Mouse (Mus musculus) lung, postnatal 36 days (tissue): ENCODE measurements around the gene Slc38a10.

ENCODE experiments used
- DNase-seq: peaks from one replicate; pipeline ENCODE4 v3.0.0; 2022; ENCODE audit warnings: mixed read lengths

Gene Slc38a10

DNA sequence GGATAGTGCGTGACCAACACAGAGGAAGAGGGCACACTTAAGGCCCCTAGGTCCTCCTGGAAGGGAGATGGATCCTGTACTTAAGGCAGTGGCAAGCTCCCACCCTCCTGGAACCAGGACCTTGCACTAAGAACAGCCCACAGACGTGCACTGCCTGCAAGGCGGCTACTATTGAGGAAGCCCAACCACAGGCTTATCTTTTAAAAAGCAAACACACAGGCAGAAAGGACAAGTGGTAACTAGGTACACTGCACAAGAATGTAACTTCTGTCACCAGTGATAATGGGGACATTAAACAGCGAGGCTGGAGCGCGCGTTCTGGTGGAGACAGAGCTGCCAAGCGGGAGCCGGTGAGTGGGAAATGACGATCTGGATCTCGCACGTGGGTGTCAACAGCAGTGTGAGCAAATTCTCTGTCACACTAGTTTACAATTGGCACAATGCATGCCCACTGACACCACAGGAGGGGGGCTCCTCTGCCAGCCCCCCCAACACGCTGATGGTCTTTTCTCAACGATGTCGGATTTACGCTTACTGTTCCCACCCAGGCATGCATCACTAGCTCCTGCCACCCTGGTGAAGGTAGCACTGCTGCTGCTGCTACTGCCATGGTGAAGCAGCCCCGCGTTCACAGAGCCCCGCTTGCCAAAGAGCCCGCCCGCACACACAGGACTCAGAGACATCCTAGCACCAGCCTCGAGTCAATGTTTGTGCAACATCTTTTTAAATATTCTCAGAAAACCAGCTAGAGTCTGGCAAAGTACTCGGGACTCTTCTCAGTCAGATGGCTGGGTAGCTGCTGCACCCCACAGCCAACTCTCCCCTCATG lies 14.1 kb downstream of the Slc38a10 start:
- DNase-seq, result peak; percentile 47

DNA sequence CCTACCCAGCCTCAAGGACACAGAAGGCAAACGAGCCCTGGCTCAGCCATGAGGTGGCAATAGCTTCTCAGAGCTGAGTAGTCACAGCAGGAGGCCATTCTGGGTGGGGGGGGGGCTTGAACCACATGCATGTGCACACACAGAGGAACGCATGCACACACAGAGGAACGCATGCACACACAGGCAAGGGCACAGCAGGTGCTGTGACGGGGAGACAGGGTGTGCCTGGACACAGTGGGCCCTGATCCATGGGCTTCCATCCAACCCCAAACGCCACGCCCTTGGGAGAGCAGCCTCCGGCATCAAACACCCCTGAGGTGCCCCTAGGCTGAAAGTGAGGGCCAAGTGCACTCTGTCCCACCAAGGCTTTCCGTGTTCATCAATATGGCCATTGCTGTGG lies 15.0 kb downstream of the Slc38a10 start:
- DNase-seq, result no peak

DNA sequence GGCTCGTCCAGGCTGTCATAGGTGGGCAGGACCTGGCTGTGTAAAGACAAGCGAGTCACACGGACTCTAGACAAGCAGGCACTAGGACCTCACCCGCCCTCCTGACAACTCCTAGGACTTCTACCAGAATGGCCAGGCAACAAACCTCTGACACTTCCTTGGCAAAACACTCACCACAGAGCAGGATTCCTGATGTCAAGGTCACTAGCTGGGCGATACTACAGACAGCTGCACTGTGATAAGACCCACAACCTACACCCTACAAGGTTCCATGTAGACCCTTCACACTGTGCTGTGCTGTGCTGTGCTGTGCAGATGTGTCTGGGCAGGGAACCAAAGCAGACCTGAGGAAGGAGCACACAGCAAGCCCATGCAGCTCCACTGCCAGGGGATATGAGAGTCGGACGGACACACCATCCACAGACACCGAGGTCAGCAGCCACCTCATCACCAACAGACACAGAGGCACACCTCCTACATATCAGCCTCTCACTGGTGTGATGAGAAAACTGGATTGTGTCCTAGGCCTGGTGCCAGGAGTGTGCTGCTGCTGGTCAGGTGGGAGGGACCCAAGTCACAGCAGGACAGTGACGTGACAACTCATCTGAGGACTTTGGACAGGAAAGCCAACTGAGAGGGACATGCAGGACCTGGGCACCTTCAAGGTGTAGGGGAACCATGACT lies 16.2 kb downstream of the Slc38a10 start:
- DNase-seq, result no peak

GRCm38 (mm10) chr11:120134148-120134547 lies 17.0 kb downstream of the Slc38a10 start:
- no peak for DNase-seq

DNA sequence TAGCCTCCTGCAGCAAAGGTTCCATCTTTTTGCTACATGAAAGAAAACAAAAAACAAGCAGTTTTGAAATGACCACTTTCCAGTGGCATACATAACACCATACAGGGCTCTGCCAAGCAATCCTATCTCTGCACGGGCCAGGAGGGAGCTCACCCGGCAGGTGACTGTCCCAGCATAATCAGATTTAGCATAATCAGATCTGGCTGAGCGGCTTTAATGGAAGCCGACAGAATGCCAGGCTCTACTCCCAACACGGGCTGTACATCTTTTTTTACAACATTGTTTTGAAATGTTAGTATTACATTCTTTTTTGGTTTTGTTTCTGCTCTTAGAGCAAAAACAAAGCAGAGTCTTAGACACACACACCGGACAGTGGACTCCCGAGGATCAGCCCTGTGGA lies 21.9 kb downstream of the Slc38a10 start:
- no peak for DNase-seq

DNA sequence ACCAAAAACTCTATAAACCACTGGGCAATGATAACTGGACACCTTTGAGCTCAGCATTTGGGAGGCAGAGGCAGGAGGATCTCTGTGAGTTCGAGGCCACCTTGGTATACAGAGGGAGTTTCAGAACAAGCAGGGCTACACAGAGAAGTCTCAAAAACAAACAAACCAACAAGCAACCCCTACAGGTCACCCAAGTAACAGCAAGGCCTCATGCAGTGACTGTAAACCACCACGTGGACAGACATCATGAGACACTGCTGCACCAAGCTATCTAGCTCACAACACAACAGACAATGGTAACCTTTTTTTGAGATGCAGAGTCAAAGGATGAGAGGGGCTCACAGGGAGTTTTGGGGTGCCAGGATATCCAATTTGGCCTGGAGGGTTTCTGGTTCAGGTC lies 24.3 kb downstream of the Slc38a10 start:
- no peak for DNase-seq

DNA sequence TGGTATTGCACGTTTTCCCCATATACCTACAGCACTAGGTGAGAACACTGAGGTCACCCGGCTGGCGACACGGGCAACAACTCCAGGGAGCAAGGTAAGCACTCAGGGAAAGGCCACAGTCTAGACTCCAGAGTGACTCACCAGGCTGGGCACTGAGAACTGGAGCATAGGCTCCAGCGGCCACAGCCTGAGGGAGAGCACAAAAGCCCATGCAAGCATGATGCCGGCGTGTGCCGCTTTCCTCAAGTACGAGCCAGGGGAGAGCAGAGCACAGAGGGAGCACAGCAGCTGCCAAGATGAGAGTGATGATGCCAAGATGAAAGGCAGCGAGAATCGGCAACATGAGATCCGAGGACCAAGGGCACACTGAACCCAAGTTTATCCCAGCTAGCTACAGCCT lies 29.0 kb downstream of the Slc38a10 start:
- no peak for DNase-seq

GRCm38 (mm10) chr11:120120642-120121420 lies 30.3 kb downstream of the Slc38a10 start:
- DNase-seq, result peak; percentile 87

GRCm38 (mm10) chr11:120119936-120120541 lies 31.1 kb downstream of the Slc38a10 start:
- peak; percentile 44 for DNase-seq

DNA sequence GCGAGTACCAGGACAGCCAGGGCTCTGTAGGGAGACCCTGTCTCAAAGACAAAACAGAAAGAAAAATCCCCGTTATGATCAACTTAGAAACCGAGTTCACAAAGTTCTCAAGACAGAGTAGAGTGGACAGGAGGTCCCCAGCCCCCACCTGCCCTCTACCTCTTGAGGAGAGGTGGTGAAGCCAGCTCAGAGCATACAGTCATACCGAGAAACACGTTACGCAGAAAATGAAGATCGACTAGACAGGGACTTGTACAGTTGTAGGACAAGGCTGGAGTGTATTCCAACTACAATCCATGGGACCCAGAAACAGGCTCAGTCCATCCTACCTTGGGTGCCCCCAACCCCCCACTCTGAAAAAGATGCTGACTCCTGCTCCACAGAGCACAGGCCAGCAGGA lies 32.0 kb downstream of the Slc38a10 start:
- DNase-seq, result no peak

- DNase-seq, result no peak
Measured at GRCm38 (mm10) chr11:120117626-120118025, 33.5 kb downstream of the Slc38a10 start.

GRCm38 (mm10) chr11:120114488-120115215 lies 36.5 kb downstream of the Slc38a10 start:
- no peak for DNase-seq

DNA sequence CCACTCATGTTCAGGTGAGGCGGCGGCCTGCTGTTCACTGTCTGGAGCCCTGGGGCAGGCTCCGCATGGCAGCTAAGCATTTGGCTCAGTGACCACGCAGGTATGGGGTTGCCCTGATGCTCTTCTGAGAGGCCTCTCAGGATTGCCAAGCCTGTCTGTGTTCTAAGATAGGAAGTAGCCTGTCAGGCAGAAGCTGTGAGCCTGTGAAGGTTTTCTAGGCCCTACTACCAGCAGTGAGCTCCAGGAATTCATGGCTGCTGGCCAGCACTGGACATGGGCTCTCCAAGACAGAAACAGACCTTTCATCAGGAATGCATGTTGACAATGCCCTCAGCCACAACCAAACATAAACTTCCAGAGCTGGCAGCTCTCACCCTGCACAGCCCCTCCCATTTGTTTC lies 39.0 kb downstream of the Slc38a10 start:
- DNase-seq, result peak; percentile 82

DNA sequence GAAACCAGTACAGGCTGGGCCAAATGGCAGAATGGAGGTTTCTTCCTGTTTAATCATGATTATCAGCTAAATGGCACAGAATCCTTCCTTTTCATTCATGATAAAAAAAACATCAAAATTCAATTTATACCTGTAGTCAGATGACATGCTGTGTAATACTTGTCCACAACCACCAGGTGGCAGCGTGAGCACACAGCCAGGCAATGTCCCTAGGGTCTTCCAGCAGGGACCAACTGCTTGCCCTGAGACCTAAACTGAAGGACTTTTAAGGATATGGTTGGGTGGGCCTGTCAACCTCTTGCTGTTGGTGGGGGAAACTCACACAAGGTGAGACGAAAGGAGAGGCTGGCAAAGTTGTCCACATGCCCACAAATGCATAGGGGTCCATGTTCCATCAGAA lies 40.1 kb downstream of the Slc38a10 start:
- DNase-seq, result peak; percentile 53

DNA sequence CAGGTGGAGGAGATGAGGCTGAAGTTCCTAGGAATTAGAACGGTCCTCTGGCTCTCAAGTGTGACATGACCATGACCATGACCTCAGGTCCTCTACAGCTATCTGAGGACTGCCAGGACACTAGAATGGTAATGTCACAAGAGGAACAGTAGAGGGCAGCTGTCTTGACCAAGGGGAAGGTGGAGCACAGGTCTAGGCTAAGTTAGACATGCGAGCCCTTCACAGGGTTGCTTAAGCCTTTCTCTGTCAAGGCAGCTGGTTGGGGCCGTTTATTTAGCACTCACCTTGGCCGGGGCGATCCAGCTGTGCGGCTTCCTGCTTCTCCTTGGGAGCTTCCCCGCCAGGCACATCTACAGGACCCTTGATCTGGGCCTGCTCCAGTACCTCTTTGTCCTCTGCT lies 40.6 kb downstream of the Slc38a10 start:
- DNase-seq, result no peak

DNA sequence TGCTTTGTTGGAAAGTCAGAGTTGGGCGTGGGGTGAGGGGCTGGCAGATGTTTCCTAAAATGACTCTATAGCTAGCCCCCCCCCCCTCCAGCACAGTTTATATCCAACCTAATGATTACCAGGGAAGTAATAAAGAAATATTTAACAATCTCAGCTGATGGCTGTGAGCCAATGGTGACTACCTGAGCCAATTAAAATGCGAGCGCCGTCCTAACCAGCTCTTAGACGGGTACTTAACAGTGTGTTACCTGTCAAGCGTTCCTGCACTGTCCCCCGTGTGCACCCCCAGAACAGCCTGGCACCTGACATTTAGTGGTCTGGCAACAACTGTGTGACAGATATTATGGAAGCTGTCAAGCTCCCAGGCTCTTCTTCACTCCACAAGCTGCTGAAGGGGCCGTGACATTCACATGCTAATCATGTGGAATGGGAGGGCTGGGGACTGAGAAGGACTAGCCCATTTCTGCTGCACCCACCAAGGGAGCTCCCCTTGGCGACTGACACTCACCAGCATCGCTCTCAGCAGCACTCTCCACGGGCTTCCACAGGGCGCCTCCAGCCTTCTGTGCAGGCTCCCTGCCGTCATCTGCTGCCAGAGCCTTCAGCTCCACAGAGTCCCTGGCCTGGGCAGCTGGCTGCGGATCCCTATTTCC lies 41.5 kb downstream of the Slc38a10 start:
- DNase-seq, result no peak

GRCm38 (mm10) chr11:120107796-120108195 lies 43.4 kb downstream of the Slc38a10 start:
- DNase-seq, result no peak

DNA sequence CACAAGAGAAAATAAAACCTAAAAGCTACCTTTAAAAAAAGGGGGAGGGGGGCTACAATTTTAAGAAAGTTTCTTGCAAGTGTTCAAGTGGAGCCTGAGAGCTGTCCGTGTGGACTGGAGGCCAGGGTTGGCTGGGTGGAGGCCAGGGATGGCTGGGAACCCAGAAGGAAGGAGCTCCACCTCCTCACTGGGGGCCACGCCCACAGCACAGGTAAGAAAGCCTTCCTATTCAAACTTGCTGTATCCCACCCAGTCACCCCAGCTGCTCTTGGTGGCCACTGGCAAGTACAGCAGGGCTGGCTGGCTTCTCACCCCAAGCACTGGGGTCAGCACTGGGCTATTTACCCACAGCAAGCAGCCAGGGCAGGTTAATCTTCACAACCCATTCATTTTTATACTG lies 44.1 kb downstream of the Slc38a10 start:
- DNase-seq, result no peak

DNA sequence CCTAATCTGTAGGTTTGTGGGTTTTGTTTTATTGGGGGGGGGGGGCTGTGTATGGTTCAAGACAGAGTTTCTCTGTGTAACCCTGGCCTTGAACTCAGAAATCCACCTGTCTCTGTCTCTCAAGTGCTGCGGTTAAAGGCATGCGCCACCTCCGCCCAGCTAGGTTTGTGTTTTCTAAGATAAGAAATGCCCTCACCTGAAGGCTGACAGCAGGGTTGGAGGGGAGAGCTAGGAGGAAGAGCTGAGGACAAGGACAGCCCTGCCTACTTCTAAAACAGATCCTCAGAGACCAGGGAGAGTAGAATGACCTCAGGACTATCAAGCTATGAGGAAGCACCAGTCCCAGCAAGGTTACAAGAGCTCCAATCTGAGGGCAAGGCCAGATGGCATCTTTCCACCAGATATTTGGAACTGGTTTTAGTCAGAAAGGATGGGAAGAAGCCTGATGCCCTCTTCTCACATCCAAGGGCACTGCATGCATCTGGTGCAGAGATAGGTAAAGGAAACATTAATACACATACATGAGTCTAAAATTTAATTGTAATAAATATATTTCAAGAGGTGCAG lies 47.6 kb downstream of the Slc38a10 start:
- no peak for DNase-seq

GRCm38 (mm10) chr11:120101036-120101435 lies 50.1 kb downstream of the Slc38a10 start:
- peak; percentile 79 for DNase-seq
